23 mouse cellular contexts compared by ENCODE assay signal in genomic region chr6:6552006-6552405, GRCm38 (mm10).
"Had no signal": no experiment of that assay in that cellular context is flagged by ENCODE, and none has a peak within 500 bp of the region (broad histone marks: within the 10 kb centered on the region; RNA-seq: fewer than 3 reads in every experiment).

No protein-coding gene starts in this region.

- H3K9ac ChIP-seq: liver, embryonic 13.5 days; liver, embryonic 15.5 days; liver, postnatal 0 days; lung, embryonic 15.5 days; midbrain, embryonic 12.5 days had no signal

- H3K4me1 ChIP-seq: liver, embryonic 13.5 days; liver, embryonic 15.5 days; megakaryocyte, embryonic 14.5 days; midbrain, embryonic 10.5 days; midbrain, embryonic 12.5 days had no signal

- DNase-seq: liver, embryonic 13.5 days; liver, postnatal 0 days; lung, adult 2 months; lung, postnatal 14 days; lung, postnatal 36 days; midbrain, embryonic 14.5 days; retina, postnatal 1 day; right cerebral cortex, adult 18-20 months; right cerebral cortex, postnatal 25 days; right cerebral cortex, postnatal 4 days; spleen, adult 18-20 months; thymus, adult 18-20 months; thymus, postnatal 14 days; thymus, postnatal 36 days had no signal

- ATAC-seq: liver, postnatal 0 days; lung, postnatal 0 days; midbrain, embryonic 16.5 days had no signal

- H3K27ac ChIP-seq: liver, embryonic 13.5 days; liver, embryonic 15.5 days; lung, embryonic 15.5 days; macrophage; midbrain, embryonic 10.5 days; midbrain, embryonic 12.5 days had no signal

- H3K9me3 ChIP-seq: liver, embryonic 13.5 days; liver, embryonic 15.5 days; lung, embryonic 15.5 days; megakaryocyte, embryonic 14.5 days; midbrain, embryonic 10.5 days; midbrain, embryonic 12.5 days had no signal

- H3K27me3 ChIP-seq: liver, embryonic 13.5 days; liver, embryonic 15.5 days; lung, embryonic 15.5 days; megakaryocyte, embryonic 14.5 days; midbrain, embryonic 12.5 days had no signal

- H3K4me2 ChIP-seq: liver, embryonic 13.5 days; liver, embryonic 15.5 days; lung, embryonic 15.5 days; midbrain, embryonic 12.5 days had no signal

- H3K4me3 ChIP-seq: liver, embryonic 13.5 days; liver, embryonic 15.5 days; lung, embryonic 15.5 days; megakaryocyte, embryonic 14.5 days; midbrain, embryonic 10.5 days; midbrain, embryonic 12.5 days; myocyte had no signal
